35 mouse cellular contexts compared by ENCODE assay signal in the genomic region with DNA sequence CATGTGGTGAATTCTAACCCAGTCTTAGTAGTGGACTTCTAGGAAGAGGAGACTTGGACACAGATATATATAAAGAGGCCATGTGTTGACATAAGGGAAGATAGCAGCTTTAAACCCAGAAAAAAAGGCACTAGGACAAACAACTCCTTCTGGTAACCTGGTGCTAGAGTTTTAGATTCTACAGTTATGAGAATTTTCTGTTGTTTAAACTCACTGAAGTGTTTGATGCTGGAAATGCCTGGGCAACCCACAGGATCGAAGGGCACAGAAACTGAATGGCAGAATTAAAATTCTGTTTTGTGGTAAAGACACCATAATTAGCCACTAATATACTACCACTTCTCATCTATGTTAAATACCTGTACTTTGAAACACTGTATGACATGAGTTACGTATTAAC. TPM values are rescaled to one million over a fixed set of nuclear protein-coding genes. Genes with fewer than 3 reads are reported as not detected.
"Had no signal": no experiment of that assay in that cellular context is flagged by ENCODE, and none has a peak within 500 bp of the region (broad histone marks: within the 10 kb centered on the region; RNA-seq: fewer than 3 reads in every experiment).

No protein-coding gene starts in this region.

- H3K4me1 ChIP-seq: heart, embryonic 10.5 days; heart, embryonic 15.5 days; hindbrain, embryonic 12.5 days; hindbrain, embryonic 13.5 days; hindbrain, embryonic 15.5 days; intestine, embryonic 15.5 days had no signal

- H3K9me3 ChIP-seq: heart, embryonic 10.5 days; heart, embryonic 12.5 days; heart, embryonic 13.5 days; heart, embryonic 15.5 days; hindbrain, embryonic 10.5 days; hindbrain, embryonic 12.5 days; hindbrain, embryonic 13.5 days; hindbrain, embryonic 15.5 days; intestine, embryonic 15.5 days; kidney, embryonic 15.5 days had no signal

- H3K9ac ChIP-seq: heart, embryonic 12.5 days; heart, embryonic 13.5 days; heart, embryonic 15.5 days; hindbrain, embryonic 12.5 days; hindbrain, embryonic 13.5 days; hindbrain, embryonic 14.5 days; hindbrain, embryonic 15.5 days; intestine, embryonic 15.5 days; kidney, embryonic 15.5 days had no signal

- H3K36me3 ChIP-seq: heart, embryonic 10.5 days; heart, embryonic 12.5 days; heart, embryonic 13.5 days; heart, embryonic 15.5 days; hindbrain, embryonic 10.5 days; hindbrain, embryonic 12.5 days; hindbrain, embryonic 13.5 days; hindbrain, embryonic 15.5 days; intestine, embryonic 15.5 days; kidney, embryonic 15.5 days had no signal

- DNase-seq: heart, postnatal 10 days; heart, postnatal 14 days; heart, postnatal 36 days; heart, postnatal 4 days; kidney, adult 11 months; kidney, adult 18-20 months; kidney, adult 2 months; kidney, adult 8-10 months; kidney, adult 9 months; kidney, postnatal 10 days; kidney, postnatal 14 days; kidney, postnatal 25 days; kidney, postnatal 36 days; kidney, postnatal 4 days; layer of hippocampus, adult 9-11 months; layer of hippocampus, postnatal 36 days had no signal

- H3K4me3 ChIP-seq: heart, embryonic 10.5 days; heart, embryonic 12.5 days; heart, embryonic 13.5 days; heart, embryonic 15.5 days; hindbrain, embryonic 10.5 days; hindbrain, embryonic 12.5 days; hindbrain, embryonic 13.5 days; hindbrain, embryonic 15.5 days; intestine, embryonic 15.5 days; kidney, embryonic 15.5 days; layer of hippocampus, adult 2 months had no signal

- H3K27ac ChIP-seq: heart, embryonic 10.5 days; heart, embryonic 13.5 days; heart, embryonic 15.5 days; hindbrain, embryonic 10.5 days; hindbrain, embryonic 12.5 days; hindbrain, embryonic 13.5 days; hindbrain, embryonic 14.5 days; hindbrain, embryonic 15.5 days; hindbrain, postnatal 0 days; intestine, embryonic 15.5 days; kidney, postnatal 0 days; layer of hippocampus, adult 2 months had no signal

- ATAC-seq: hindbrain, embryonic 16.5 days; hindbrain, postnatal 0 days; inflammation-experienced regulatory T-cells, adult 6 months had no signal

- H3K4me2 ChIP-seq: heart, embryonic 11.5 days; heart, embryonic 12.5 days; heart, embryonic 13.5 days; heart, embryonic 15.5 days; hindbrain, embryonic 12.5 days; hindbrain, embryonic 13.5 days; hindbrain, embryonic 14.5 days; hindbrain, embryonic 15.5 days; intestine, embryonic 15.5 days; kidney, embryonic 15.5 days had no signal

- H3K27me3 ChIP-seq: heart, embryonic 12.5 days; heart, embryonic 13.5 days; heart, embryonic 15.5 days; hindbrain, embryonic 12.5 days; hindbrain, embryonic 13.5 days; hindbrain, embryonic 15.5 days; intestine, embryonic 15.5 days; kidney, embryonic 15.5 days had no signal

RNA-seq across cellular contexts. Expression of a gene that starts 15.5 kb away (rescaled TPM):
- total RNA-seq: hematopoietic stem cell, adult 5-6 weeks; layer of hippocampus, adult 18-20 months had no signal
- polyA plus RNA-seq: inflammation-experienced regulatory T-cells, adult 6 months had no signal
